Mouse (Mus musculus) neural tube, embryonic 12.5 days (tissue): ENCODE measurements at regions not wholly inside any gene's neighbourhood (a gene's known extent, or its start where the extent isn't known, plus 50 kb on each side); places are given as distances from the start of the nearest gene placed in this dataset.

ENCODE experiments used
- ATAC-seq: fragments of 200-750 bp; cut with Nextera tagmentation; 2 replicates; pipeline ENCODE4 v1.8.0; 2017; ENCODE audit warnings: low read depth, mild to moderate bottlenecking, moderate TSS enrichment, moderate library complexity; ENCODE audit not compliant: low FRiP score
- H3K27ac ChIP-seq: fragments of 300-500 bp; sonication (generic); 2 replicates; pipeline ENCODE4 v1.5.1; 2016
- H3K27me3 ChIP-seq: fragments of 300-500 bp; sonication (generic); replicated peaks from 2 replicates; pipeline ENCODE4 v1.6.1; 2016; ENCODE audit warnings: mild to moderate bottlenecking
- H3K36me3 ChIP-seq: fragments of 300-500 bp; sonication (generic); 2 replicates; pipeline ENCODE4 v1.6.1; 2016; ENCODE audit warnings: mild to moderate bottlenecking
- H3K4me1 ChIP-seq: fragments of 300-500 bp; sonication (generic); 2 replicates; pipeline ENCODE4 v1.6.1; 2016
- H3K4me2 ChIP-seq: fragments of 300-500 bp; sonication (generic); replicated peaks from 2 replicates; pipeline ENCODE4 v1.6.1; 2016; ENCODE audit warnings: mild to moderate bottlenecking
- H3K4me3 ChIP-seq: fragments of 300-500 bp; sonication (generic); 2 replicates; pipeline ENCODE4 v1.5.1; 2016
- H3K9ac ChIP-seq: fragments of 300-500 bp; sonication (generic); 2 replicates; pipeline ENCODE4 v1.6.1; 2016; ENCODE audit warnings: mild to moderate bottlenecking
- H3K9me3 ChIP-seq: fragments of 300-500 bp; sonication (generic); 2 replicates; pipeline ENCODE4 v1.6.1; 2016; ENCODE audit warnings: mild to moderate bottlenecking
- WGBS: fragments of 180-500 bp; shearing (Covaris S2); methylation state at CpG from one replicate; pipeline ENCODE4 v1.1.7; 2016; 5-methylcytosine and 5-hydroxymethylcytosine counted together

DNA sequence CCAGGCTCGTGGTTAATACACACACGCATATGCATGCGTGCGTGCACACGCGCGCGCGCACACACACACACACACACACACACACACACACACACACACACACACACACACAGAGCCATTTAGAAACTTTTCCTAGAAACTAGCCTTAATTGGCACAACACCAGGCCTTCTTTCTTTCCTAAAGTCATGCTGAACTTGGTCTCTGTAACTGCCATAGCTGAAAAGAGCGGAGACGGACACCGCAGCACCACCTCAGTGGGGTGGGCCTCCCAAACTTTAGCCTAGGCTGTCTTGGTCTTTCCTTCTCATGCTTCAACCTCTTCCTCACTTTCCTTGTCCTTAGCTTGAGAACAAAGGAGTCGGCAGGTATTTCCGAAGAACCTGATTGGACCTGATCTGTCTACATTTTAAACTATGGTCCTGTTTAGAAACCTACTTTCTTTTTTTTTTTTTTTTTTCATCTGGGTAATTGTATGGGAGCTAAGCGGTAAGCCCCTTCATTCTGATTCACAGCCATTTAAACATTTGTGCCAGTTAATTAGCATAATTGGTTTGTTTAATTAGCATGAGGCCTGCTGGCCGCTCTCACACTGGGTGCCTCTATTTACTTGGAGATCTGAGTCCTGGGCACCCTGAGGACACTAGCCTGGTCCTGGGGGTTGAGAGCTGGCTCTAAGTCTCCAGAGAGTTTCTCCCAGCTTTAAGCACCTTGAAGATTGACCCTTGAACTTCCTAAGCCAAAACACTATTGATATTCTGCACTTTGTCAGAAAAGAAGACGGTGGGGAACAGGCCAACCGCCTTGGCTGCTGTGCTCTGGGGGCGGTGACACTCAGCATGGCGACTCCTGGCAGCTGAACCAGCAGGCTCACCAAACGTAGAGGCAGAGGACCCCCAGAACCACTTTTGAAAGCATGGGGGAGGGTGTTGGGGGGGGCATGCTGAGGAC, 269.7 kb upstream of the Irx3 start:
- WGBS, result 26% methylated on average over 21 of the region's 21 CpGs
- Histone ChIP-seq H3K4me1 (peaks cover 17% of the 10 kb centered on the region), H3K4me3 (no peak overlapping the region), H3K9ac (no peak overlapping the region), H3K27me3 (peaks cover 9% of the 10 kb centered on the region), H3K9me3 (no peaks in the 10 kb centered on the region), H3K27ac (no peak overlapping the region), H3K36me3 (no peaks in the 10 kb centered on the region), H3K4me2 (no peak overlapping the region; the same call in 1 of the 2 replicates)
- ATAC-seq, result peak; percentile 74; the same call in 1 of the 2 replicates

DNA sequence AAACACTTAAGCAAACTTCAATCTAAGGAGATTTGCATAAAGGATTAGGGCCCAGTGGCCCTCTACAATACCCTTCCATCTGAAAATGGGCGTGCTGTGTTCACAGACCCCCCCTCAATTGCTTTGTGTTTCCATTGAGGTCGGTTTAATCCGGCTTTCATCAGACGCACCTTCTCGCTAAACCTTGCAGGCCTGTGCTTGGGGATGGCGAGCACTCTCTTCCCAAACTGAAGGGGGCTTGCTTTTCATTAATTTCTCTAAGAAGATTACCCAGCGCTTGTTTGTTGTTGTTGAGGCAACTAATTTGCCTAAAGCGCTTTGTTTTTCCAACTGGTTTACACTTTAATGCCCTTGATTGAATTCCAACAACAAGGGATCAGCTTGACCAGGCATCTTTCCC, 268.8 kb upstream of the Irx3 start:
- Histone ChIP-seq H3K4me1 (peaks cover 25% of the 10 kb centered on the region), H3K27ac (no peak overlapping the region), H3K9ac (no peak overlapping the region), H3K4me3 (no peak overlapping the region), H3K36me3 (no peaks in the 10 kb centered on the region), H3K4me2 (no peak overlapping the region), H3K27me3 (peaks cover 9% of the 10 kb centered on the region), H3K9me3 (no peaks in the 10 kb centered on the region)
- WGBS, result 20% methylated on average over 8 of the region's 8 CpGs
- no peak for ATAC-seq

DNA sequence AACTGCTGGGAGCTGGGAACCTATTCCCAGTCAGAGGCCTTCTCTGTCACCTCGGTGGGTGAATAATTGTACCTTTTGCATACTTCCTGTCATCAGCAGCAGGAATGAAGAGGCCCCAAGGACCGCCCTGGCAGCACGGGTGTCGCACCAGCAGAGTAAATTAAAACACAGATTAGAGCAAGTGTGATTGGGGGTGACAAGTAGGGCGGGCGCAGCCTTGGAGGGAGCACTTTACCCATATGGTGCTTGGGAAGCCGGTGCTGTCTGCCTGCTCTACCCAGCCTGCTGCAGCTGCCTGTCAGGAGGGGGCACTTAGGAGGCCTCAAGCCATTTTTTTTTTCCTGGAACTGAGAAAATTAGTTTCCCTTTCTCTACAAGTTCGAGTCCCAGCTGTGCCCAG, 264.6 kb upstream of the Irx3 start:
- Histone ChIP-seq H3K4me2 (0 out of 2 replicates have a peak overlapping the region, but pooled peaks have one; percentile 3), H3K27ac (no peak overlapping the region), H3K9ac (no peak overlapping the region), H3K9me3 (no peaks in the 10 kb centered on the region), H3K4me1 (peaks cover 36% of the 10 kb centered on the region), H3K4me3 (no peak overlapping the region), H3K36me3 (no peaks in the 10 kb centered on the region), H3K27me3 (peaks cover 3% of the 10 kb centered on the region)
- peak; percentile 62; the same call in 1 of the 2 replicates for ATAC-seq
- WGBS, result 19% methylated on average over 8 of the region's 8 CpGs

DNA sequence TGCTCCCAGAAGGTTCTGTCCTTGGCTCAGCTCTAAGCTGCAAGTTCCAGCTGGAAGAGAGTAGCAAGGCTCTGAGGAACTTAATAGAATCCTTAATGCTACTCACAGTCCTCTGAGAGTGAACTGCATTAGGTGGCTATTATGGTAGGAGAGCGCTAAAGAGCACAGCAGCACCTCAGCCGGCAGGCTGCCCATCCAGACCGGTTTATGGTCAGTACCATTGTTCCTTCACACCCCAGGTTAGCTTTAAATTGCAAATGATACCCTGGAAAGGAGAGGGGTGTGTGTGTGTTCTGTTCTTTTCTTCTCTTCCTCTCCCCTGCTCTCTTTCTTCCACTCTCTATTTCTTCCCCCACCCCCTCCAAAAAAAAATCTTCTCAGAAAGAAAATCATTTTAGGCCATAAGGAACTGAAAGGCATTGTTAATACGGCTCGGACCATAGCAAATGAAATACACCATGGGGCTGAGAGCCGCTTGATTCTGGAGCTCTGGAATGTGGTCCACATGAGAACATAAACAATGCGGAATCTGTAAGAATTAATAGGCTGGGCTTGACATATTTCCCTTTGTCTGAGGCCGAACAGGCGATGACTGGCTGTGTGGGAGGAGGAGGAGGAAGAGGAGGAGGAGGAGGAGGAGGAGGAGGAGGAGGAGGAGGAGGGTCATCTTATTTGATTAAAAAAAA, 263.8 kb upstream of the Irx3 start:
- 4% methylated on average over 9 of the region's 9 CpGs for WGBS
- Histone ChIP-seq H3K36me3 (no peaks in the 10 kb centered on the region), H3K9me3 (no peaks in the 10 kb centered on the region), H3K4me2 (peak overlapping the region; percentile 12; the same call in 1 of the 2 replicates), H3K27ac (no peak overlapping the region), H3K4me1 (peaks cover 30% of the 10 kb centered on the region), H3K27me3 (no peaks in the 10 kb centered on the region; the same call in 1 of the 2 replicates), H3K9ac (no peak overlapping the region), H3K4me3 (no peak overlapping the region)
- no peak for ATAC-seq

DNA sequence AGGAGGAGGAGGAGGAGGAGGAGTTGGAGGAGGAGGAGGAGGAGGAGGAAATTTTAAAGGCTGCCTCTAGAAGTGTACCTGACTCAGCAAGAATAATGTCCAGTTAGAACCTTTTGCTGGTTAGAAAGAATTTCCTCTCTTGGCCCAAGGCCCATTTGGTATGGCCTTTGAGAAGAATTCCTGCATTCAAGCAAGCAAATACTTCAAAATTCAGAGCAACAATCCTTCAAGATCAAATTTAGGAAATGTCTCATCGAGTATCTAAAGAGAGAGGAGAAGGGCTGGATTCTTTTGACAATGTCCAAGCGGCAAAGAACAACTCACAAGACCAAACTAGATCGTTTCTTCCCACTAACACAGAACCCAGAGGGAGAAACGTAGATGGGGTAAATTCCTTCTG, 263.1 kb upstream of the Irx3 start:
- no peak overlapping the region for H3K4me2 ChIP-seq
- H3K9ac ChIP-seq, result no peak overlapping the region
- 19% methylated on average over 4 of the region's 4 CpGs for WGBS
- H3K4me1 ChIP-seq, result peaks cover 26% of the 10 kb centered on the region
- no peak overlapping the region for H3K4me3 ChIP-seq
- no peaks in the 10 kb centered on the region; the same call in 1 of the 2 replicates for H3K27me3 ChIP-seq
- ATAC-seq, result no peak
- H3K36me3 ChIP-seq, result no peaks in the 10 kb centered on the region
- H3K27ac ChIP-seq, result no peak overlapping the region
- H3K9me3 ChIP-seq, result no peaks in the 10 kb centered on the region

DNA sequence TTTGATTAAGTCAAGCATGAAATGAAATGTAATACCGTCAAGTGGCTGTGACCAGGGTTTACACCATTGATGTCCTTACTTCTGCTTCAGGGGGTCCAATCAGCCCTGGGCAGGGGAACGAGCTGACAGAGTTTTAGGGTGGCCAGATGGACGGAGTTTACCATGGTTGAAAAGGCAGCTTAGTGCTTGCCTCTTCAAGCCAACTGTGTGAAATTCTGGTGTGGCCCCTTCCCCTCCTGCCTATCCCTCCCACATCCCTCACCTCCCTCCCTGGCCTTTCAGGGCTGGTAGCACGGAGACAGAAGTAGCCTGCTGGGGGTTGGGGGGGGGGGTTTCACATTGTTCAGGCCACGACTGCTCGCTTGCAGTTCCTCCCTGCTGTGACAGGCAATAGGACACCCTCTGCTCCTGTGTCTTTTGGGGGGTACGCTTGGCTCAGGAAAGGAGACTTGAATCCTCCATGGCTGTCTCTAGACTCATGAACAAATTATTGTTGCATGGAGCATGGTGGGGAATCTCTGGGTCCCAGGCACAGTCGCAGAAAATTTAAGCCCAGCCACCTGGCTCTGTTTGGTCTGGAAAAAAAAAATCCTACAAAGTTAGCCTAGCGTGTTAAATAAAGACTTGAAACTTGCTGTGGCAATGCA, 262.4 kb upstream of the Irx3 start:
- Histone ChIP-seq H3K9me3 (no peaks in the 10 kb centered on the region), H3K4me2 (0 out of 2 replicates have a peak overlapping the region, but pooled peaks have one; percentile 12), H3K27me3 (no peaks in the 10 kb centered on the region; the same call in 1 of the 2 replicates), H3K4me3 (no peak overlapping the region), H3K27ac (no peak overlapping the region), H3K9ac (no peak overlapping the region), H3K4me1 (peaks cover 26% of the 10 kb centered on the region), H3K36me3 (no peaks in the 10 kb centered on the region)
- 5% methylated on average over 9 of the region's 9 CpGs for WGBS
- ATAC-seq, result no peak

DNA sequence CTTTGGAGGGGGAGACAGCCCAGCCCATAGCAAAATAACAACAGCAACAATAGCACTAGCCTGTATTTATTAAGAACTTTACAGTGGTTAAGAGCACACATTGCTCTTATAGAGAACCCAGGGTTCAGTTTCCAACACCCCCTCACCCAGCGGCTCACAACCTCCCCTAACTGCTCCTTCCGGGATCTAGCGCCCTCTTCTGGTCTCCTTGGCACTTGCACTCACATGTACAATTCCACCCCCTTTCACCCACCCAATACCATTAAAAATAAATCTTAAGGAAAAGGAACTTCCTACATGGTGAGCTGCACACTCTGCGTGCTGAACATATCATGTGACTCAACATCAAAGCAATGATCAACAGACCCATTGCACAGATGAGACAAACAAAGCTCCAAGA, 261.5 kb upstream of the Irx3 start:
- H3K4me1 ChIP-seq, result peaks cover 33% of the 10 kb centered on the region
- 79% methylated on average over 4 of the region's 4 CpGs for WGBS

DNA sequence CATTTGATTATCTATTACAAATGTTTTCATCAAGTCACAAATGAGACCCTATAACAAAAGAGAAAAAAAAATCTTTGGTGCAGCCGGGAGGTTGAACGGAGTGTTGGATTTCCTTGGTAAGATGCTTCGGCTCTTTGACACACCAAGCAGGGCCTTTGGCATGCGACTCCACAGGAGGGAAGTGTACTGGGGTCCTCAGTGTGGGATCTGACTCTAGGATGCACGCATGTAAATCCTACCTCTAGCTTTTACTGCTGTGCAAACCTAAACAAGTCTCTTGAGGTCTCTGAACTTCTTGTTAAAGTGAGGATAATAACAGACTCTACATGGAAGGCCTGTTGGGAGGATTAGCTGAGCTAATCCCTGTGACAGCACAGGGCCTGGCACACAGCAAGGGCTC, 257.6 kb upstream of the Irx3 start:
- Histone ChIP-seq H3K27me3 (peaks cover 5% of the 10 kb centered on the region; the same call in 1 of the 2 replicates), H3K4me3 (no peak overlapping the region)

More for the DNA sequence above, 261.5 kb upstream of the Irx3 start:
- H3K36me3 ChIP-seq, result no peaks in the 10 kb centered on the region
- no peak for ATAC-seq
- no peak overlapping the region for H3K27ac ChIP-seq
- H3K4me2 ChIP-seq, result no peak overlapping the region
- peaks cover 5% of the 10 kb centered on the region; the same call in 1 of the 2 replicates for H3K27me3 ChIP-seq
- H3K4me3 ChIP-seq, result no peak overlapping the region
- no peaks in the 10 kb centered on the region for H3K9me3 ChIP-seq
- H3K9ac ChIP-seq, result no peak overlapping the region

DNA sequence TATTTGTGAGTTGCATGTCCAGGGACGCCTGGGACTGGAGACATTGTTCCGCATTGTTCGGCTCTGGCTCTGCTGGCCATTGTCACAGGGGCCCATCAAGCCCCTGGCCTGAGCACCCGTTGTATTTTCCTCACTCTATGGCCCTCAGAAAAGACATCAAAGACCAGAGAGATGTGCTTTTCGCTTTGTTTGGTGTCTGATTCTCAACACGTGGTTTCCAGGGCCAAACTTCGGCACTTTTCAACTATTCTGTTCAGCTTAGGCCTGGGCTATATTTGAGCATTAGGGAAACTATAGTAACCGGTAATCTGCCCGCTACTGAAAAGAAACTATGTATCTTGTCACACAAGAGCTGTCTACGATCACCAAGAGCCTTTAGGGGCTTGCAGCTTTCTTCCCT, 257.1 kb upstream of the Irx3 start:
- peaks cover 5% of the 10 kb centered on the region; the same call in 1 of the 2 replicates for H3K27me3 ChIP-seq
- WGBS, result 13% methylated on average over 10 of the region's 10 CpGs
- no peak overlapping the region for H3K9ac ChIP-seq
- H3K36me3 ChIP-seq, result no peaks in the 10 kb centered on the region
- peaks cover 11% of the 10 kb centered on the region for H3K4me1 ChIP-seq
- no peak for ATAC-seq
- 0 out of 2 replicates have a peak, but pooled peaks cover 2% of the 10 kb centered on the region for H3K9me3 ChIP-seq
- no peak overlapping the region for H3K4me3 ChIP-seq
- 0 out of 2 replicates have a peak overlapping the region, but pooled peaks have one; percentile 2 for H3K4me2 ChIP-seq
- H3K27ac ChIP-seq, result no peak overlapping the region

More for the DNA sequence above, 257.6 kb upstream of the Irx3 start:
- no peak for ATAC-seq
- H3K4me2 ChIP-seq, result no peak overlapping the region
- no peak overlapping the region for H3K27ac ChIP-seq
- no peaks in the 10 kb centered on the region for H3K9me3 ChIP-seq
- peaks cover 17% of the 10 kb centered on the region for H3K4me1 ChIP-seq
- H3K9ac ChIP-seq, result no peak overlapping the region
- WGBS, result 36% methylated on average over 5 of the region's 5 CpGs
- no peaks in the 10 kb centered on the region for H3K36me3 ChIP-seq

DNA sequence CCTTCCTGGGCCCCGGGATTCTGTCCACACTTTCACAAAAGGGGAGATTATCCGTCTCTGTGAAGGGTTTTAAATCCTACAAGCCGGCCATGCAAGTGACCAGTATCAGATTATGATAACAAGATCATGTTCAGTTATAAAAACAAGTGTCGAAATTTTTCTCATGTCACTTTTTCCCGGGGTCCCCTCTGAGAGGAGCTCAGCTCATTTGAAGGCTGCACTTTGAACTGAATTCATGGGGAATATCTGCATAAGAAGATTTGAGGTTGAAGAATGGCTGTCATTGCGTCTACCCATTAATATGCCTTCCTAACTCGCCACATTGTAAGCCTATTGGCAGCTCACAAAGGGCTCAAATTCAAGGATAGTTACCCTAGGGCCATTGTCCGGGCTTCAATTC, 256.0 kb upstream of the Irx3 start:
- H3K27me3 ChIP-seq, result 0 out of 2 replicates have a peak, but pooled peaks cover 5% of the 10 kb centered on the region
- no peak overlapping the region for H3K27ac ChIP-seq

DNA sequence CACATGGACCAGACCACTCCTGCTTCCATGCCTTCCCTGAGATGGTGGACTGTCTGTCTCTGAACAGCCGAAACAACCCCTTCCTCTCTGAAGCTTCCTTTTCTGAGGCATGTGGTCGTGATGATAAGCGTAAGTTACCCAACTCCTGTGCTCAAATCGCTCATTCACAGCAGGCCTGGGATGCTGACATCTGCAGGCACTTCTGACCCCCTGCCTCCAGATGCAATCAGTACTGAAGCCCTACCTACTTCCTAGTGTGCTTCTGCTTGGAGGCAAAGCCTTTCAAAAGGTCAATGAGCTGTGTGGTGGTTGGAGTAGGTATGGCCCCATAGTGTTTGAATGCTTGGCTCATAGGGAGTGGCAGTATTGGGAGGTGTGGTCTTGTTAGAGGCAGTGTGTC, 253.7 kb upstream of the Irx3 start:
- 0 out of 2 replicates have a peak, but pooled peaks cover 5% of the 10 kb centered on the region for H3K27me3 ChIP-seq
- no peak overlapping the region for H3K4me2 ChIP-seq
- peaks cover 10% of the 10 kb centered on the region for H3K4me1 ChIP-seq
- WGBS, result 75% methylated on average over 4 of the region's 4 CpGs
- 0 out of 2 replicates have a peak, but pooled peaks cover 4% of the 10 kb centered on the region for H3K9me3 ChIP-seq
- no peaks in the 10 kb centered on the region for H3K36me3 ChIP-seq
- H3K9ac ChIP-seq, result no peak overlapping the region
- no peak for ATAC-seq
- no peak overlapping the region for H3K27ac ChIP-seq
- no peak overlapping the region for H3K4me3 ChIP-seq

More for the DNA sequence above, 256.0 kb upstream of the Irx3 start:
- peaks cover 10% of the 10 kb centered on the region for H3K4me1 ChIP-seq
- no peak for ATAC-seq
- WGBS, result 49% methylated on average over 8 of the region's 8 CpGs
- H3K4me2 ChIP-seq, result no peak overlapping the region
- H3K9me3 ChIP-seq, result 0 out of 2 replicates have a peak, but pooled peaks cover 4% of the 10 kb centered on the region
- H3K9ac ChIP-seq, result no peak overlapping the region
- no peak overlapping the region for H3K4me3 ChIP-seq
- H3K36me3 ChIP-seq, result no peaks in the 10 kb centered on the region
